Mouse (Mus musculus): ENCODE results near the gene Otud7b. TPM values are rescaled to one million over a fixed set of nuclear protein-coding genes. Genes with fewer than 3 reads are reported as not detected.

The Otud7b gene
- total RNA-seq, 4 experiments from 2014 or later: 38.1 to 40.1 (median 38.9) TPM

DNA sequence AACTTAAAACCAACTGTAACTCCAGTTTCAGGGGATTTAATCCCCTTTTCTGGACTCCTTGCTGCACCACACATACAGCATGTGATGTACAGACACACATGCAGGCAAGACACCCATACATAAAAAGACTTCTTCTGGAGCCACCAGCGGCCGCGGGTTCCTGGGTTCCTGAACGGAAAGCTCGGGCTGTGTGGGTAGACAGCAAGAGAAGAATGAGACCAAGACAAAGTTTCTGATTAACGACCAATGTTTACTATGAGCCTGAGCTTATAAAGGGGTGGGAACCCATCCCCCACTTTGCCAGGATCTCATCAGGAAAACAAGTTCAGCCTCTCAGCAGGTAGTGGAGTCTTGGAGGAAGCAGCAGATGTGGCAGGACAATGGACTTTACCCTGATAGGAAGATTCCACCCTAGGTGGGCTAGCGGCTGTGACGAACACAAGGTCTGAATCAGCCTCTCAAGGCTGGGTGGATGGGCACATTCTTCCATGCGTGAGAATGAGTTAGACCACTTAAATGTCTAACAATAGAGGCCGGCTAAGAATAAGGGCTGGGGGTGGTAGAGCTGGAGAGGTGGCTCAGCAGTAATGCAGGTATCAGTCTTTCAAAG lies 20.1 kb upstream of the Otud7b start:
- DNase-seq (ENCODE audit: low spot score in 2 of 2): no peak

DNA sequence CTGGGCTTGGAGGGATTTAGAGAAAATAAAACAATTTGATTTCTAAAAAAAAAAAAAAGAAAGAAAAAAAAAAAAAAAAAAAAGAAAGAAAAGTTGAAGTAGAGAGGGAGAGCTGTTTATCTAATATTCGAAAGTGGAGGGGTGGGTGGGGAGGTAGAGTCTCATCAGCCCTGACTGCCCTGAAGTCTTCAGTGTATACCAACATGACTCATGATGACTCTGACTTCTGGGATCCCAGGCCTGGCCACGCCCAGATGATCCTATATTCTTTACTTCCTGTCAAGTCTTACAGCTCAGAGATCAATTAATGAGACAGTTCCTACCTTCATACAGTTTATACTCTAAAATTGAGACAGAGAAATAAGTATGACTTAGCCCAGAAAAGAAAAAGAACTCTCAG lies 17.1 kb upstream of the Otud7b start:
- no peak for DNase-seq (ENCODE audit: low spot score in 2 of 2)

DNA sequence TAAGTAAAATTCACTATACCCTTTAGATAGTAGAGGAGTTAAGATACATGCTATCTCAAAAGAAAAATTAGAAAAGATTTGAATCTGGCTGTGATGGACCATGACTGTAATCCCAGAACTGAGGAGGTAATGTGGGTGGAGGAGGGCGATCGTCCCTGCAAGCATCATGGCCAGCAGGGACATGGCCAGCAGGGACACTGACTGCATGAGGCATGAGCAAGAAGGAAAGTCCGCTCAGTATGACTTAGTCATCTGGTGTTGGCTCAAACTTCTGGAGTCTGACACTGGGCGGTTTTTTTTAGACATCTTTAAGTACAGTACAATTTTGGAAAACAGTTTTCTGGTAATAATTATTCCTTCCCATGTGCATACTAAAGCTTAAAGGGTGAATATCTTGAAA lies 16.5 kb upstream of the Otud7b start:
- no peak for DNase-seq (ENCODE audit: low spot score in 2 of 2)

DNA sequence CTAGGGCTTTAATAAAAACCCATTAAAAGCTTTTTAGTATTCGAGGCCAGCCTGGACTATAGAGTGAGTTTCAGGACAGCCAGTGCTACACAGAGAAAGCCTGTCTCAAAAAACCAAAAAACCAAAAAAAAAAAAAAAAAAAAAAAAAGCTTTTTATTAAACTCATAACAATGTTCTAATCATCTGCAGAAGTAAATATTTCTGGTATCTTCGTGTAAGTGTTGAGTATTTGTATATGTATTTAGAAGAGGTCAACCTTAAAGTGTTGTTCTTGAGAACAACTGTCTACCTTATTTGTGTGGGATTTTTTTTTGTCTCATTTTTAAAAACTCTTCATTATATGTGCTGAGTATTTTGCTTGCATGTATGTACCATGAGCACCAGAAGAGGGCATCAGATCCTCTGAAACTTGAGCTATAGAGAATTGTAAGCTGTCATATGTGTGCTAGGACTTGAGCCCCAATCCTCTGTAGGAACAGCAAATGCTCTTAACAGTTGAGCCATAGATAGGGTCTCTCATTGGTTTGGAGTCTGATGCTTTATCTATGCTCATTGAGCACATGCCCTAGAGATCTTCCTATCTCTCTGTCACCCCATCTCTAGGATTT lies 14.3 kb upstream of the Otud7b start:
- no peak for DNase-seq (ENCODE audit: low spot score in 2 of 2)

DNA sequence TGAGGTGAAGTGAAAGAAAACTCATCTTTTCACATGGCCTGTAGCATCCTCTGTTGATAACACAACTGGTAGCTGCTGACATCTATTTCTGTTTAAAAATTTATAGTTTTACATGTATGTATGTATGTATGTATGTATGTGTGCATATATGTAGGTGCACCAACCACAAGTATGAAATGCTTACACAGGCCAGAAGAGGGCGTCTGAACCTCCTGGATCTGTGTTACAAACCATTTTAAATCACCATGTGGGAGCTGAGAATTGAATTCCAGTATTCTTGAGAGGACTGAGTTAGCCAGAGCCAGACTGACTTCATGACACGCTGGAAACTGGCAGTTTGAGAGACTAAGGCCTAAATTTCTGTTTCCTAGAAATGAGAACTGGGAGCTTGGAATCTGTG lies 13.2 kb upstream of the Otud7b start:
- DNase-seq (ENCODE audit: low spot score in 2 of 2): no peak

DNA sequence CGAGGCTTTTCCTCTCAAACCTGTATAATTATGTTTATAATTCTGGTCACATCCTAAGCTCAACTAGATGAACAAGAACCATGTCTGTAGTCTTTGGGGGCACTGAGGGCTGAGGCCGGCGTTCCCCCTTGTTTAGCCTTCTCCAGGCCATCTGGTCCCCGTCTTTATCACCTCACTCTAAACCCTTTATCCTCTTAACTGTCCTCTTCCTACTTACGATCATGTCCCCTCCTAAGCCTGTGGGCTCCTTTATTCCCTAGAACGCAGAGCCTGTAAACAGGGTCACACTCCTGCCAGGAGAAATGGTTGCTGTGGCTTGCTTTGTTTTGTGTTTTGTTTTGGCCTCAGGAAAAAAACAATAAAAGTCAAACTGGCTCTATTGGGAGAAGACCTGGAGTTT lies 12.4 kb upstream of the Otud7b start:
- DNase-seq (ENCODE audit: low spot score in 2 of 2): no peak

DNA sequence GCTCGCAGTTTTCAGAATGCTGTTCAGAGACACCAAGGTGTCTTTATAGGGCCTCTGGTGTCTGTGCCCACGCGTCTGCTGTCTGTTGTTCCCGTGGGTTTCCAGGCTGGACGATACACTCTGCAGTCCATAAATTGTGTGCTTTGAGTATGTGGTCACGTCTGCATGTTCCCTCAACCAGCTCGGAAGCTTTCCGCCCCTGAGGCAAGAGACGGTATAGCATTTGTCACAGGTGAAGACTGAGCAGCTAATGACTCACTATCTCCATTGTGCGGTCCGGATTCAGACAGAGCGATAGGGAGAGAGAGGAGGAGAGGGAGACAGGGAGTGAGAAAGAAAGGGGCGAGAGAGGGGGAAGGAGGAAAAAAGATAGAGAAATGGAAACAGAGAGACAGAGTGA lies 10.8 kb upstream of the Otud7b start:
- DNase-seq (ENCODE audit: low spot score in 2 of 2): no peak

DNA sequence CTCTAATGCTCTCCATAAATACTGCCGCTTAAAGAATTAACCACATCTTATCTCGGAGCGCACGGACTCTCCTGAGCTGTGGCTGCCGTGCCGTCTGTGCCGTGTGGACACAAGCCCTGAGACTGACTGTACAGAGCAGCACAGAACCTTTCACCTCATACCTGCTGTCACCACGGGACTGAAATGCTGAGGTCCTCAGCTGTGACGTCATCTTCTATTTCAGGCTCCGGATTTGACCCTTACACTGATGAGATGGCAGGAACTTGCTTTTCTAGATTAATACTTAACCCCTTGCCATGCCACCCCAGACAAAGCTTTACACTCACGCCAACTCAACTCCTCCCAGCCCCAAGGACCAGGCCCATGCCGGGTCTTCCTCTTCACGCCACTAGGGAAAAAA lies 10.1 kb upstream of the Otud7b start:
- DNase-seq (ENCODE audit: low spot score in 2 of 2): no peak

DNA sequence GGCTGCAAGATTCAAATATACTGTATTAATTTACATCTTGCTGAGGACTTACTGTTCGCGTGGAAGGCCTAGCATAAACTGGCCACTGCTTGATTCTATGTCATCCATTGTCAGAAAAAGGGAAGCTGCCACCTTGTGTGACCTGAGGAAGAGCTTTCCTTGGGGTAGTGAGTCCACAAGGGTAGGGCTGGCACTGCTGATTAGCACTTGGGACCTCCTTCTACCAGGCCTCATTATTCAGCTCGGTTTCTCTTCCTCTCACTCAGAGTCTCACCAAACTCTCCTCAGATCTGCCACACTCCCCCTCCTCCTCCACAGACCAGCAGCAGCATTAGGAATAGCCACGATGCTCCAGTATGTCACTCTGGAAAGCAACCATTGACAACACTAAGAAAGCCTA lies 6.2 kb upstream of the Otud7b start:
- DNase-seq (ENCODE audit: low spot score in 2 of 2): no peak

DNA sequence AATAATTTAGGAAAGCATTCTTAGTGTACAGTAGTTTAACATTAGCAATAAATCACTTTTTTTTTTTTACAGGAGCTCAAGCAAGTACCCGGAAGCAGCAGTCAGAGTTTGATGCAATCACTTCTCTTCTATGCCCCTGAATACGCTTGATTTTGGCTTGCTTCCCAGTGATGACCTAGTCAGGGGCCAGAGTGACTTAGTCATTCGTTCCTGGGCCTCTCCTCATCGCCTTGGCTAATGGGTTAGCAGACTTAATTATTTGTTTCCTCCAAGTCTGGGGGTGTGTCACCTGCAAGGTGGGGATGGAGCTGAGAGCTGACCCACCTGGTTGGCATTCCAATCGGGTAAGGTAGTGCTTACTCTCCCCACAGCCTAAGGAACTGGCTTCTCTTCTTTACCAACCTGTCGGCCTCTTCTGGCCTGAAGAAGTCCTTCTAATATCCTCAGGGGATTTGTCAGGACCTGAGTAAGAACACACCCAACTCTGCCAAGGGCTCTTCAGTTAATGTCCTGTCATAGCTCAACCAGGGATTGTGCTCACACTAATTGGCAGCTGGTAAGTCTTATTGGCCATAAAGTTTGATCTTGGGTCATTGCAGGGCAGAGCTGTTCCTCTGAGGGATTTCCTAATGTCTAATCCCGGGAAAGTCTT lies 5.6 kb upstream of the Otud7b start:
- no peak for DNase-seq (ENCODE audit: low spot score in 2 of 2)

DNA sequence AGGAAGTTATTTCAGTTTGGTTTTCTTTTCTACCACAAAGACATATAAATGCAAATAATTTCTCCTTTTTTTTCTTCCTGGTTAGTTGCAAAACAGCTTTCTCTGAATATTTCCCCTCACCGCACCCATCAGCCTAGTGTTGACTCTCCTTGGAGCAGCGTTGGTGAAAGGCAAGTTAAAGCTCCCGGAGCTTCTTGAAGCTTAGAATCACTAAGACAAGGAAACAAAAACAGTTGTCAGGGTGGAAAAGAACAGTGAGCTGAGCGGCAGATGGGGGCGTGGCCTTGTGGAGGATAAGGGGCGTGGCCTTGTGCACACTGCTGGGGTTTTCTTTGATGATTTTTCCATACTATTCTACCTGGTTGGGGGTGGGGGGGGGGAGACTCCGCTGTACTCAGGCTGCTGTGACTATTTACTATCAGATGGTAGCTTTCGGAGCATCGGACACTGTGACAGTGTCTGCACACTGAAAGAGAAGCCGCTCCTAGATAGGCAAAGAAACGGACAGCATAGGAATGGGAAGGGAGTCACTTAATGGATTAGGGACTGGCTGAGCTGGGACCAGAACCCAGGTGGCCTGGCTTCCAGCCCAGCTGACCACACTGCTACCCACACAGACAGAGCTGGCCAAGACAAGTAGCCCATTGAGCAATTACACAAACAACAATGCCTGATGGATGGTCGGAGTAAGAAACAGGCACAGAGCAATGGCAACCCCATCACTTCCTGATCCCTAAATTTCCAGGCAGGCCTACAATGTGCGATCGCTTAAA lies 2.0 kb upstream of the Otud7b start:
- DNase-seq (ENCODE audit: low spot score in 2 of 2): peak; percentile 71 to 77

DNA sequence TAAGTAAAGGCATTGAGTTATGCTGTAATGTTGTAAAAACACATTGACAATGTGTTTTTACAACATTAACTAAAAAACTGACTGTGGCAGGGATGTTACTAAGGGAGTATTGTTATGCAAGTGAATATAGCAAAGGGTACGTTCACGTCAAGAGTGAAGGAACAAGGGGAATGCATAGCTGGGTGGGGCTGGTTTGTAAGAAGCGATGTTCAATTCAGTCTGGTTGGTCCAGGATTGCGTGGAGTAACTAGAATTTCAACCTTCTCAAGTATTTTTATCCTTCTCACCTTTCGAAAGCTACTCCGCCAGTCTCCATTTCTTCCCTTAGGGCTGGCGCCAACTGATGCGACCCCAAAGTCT lies 446 bp upstream of the Otud7b start:
- no peak for DNase-seq (ENCODE audit: low spot score in 2 of 2)

DNA sequence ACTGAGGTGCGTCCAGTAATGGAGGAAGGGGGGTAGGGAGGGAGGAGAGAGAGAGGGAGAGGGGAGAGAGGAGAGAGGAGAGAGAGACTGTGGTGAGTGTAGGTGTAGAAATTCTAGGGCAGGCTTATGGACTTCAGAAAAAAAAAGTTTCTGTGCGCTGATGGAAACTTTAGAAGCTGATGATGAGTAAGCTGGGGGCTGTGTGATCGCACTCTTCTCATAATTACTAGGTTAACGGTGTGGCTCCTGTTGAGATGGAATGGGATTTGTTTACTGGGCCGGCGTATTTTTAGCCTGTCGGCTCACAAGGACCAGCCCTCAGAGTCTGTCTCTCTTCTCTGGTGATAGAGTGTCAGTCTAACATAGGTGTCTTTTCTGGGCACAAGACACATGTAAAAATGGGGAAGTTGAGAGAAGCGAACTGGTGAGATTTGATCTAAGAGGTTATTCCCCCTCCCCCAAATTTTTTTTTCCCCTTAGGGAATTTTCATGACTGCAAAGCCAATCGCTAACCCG lies 963 bp downstream of the Otud7b start:
- no peak for DNase-seq (ENCODE audit: low spot score in 2 of 2)

DNA sequence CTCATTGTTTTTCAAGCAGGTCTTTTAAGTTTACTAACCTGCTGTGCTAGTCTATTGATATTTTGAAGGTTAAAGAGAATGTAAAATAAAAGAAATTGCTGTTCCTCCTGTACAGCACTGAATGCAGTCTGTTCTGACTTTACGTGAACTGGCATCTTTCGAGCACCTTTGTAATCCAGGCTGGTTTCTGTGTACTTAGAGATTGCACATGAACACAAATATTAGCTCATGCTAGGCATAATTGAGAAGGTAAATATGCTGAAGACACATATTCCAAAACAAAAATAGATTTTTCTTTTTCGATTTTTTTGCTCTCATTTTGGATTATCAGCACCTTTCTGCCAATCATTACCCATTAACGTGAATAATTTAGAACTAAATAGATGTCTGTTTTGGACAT lies 1.8 kb downstream of the Otud7b start:
- DNase-seq (ENCODE audit: low spot score in 2 of 2): no peak

DNA sequence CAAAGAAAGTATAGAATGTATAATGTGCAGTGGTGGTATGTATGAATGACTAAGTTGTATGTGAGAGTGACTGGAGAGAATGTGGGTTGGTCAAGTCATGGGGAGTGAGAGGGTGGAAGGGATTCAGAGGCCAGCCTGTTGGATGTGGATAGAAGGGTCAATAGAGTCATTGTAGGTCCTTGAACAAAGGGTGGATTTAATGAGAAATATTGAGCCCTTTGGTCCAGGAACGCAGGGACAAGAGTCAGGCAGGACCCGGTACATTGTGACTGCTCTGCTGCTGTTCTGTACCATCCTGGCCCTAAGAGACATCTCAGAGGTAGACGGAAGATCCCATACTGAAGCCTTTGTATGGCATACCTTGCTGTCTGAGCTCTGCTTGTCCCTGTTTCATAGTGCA lies 4.0 kb downstream of the Otud7b start:
- DNase-seq (ENCODE audit: low spot score in 2 of 2): no peak

DNA sequence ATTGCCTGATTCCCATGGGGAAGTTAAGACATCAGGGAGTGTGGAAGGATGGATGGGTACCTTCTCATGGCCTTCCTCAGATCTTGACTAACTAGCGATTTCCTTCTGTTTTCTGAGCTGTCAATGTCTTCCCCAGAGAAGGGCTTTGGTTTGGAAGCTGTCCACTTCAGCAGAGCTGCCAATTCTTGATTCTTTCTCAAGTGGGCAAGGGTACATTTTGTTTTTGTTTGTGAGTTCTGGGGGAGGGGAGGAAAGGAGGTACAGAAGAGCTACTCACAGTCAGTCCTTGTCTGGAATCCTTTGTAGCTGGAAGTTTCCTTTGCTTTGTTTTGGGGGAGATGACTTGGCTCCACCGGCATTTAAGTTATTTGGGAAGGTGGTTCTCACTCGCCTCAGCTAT lies 8.9 kb downstream of the Otud7b start:
- no peak for DNase-seq (ENCODE audit: low spot score in 2 of 2)

DNA sequence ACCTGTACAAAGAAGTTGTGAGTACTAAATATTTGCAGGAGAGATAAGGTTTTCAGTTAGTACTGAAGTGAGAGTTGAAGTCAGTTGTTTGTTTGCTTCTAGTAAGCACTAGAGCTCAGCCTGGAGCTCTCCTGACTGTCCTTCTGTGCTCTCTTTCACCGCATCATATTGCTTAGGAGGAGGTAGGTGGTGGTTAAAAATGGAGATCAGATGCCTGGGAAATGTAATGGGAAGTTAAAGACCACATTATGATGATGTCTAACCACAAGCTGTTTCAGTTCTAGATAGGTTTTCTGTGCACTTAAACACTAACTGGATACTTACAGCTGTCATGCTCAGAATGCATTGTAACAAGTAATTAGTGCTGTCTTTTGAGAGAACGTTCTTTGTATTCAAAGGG lies 13.8 kb downstream of the Otud7b start:
- no peak for DNase-seq (ENCODE audit: low spot score in 2 of 2)

DNA sequence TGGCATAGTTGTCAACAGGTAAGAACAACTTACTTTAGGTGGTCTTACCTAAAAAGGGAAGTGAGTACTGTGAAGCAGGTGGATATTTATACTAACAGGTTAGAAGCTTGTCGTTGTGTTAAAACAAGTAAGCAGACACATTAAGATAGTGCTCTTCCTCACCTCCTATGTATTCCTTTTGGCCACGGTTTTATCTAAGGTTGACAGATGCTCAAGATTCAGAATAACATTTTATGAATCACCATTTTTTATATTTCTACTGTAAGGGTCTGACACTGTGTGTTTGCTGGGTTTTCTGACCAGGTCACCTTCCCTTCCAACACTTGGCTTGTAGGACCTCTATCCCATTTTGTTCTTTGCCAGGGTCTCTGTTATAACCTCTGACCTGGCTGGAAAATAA lies 14.4 kb downstream of the Otud7b start:
- DNase-seq (ENCODE audit: low spot score in 2 of 2): no peak

DNA sequence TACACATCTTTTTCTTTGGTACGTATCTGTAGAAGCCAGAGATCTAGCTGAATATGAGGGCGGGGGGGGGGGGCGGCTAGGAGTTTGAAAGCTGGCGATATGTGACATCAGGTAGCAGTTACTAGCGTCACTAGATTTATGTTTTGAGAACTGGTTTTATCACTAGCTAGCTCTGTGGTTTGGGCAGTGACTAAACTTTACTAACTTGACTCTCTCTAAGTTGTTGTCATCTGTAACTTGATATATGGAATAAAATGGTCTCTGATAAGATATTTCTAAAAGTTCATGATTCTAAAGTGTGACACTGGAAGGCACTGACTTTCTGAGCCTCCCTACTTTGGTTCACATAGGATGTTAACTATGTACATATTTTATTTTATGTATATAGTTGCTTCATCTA lies 19.9 kb downstream of the Otud7b start:
- DNase-seq (ENCODE audit: low spot score in 2 of 2): no peak

DNA sequence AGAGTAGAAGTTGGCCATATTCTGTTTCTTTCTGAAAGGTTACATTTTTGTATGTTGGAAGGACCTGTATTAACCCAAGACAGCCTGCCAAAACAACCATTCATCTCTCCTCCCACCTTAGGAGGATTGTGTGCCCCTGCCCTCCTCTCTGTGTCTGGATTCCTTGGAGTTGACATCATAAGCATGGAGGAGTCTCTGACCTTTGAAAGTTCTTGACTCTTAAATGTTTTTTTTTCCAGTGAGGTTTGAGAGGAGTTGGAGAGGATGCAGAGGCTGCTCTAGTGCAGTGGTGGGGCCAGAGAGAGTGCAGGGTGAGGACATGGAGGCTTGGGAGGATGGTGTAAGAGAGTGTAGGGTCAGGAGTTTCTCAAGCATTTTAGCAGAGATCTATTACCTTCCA lies 23.8 kb downstream of the Otud7b start:
- DNase-seq (ENCODE audit: low spot score in 2 of 2): no peak

DNA sequence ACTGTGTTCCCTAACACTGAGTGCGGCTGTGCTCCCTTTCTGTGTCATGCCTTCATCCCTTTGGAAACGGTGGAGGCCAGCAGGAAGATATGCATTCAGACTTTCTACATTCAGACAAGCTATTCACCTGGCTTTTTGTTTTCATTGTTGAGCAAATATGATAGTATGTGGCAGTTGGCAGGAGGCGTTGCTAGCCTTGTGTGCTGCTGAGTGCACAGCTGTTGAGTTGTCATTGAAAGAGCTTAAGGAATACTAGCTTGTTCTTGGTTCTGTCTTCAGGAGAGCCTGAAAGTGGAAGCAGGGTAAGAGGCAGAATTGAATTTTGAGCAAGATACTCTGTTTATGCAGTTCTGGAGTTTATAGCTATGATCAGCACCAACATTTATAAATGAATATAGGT lies 28.2 kb downstream of the Otud7b start:
- DNase-seq (ENCODE audit: low spot score in 2 of 2): no peak

DNA sequence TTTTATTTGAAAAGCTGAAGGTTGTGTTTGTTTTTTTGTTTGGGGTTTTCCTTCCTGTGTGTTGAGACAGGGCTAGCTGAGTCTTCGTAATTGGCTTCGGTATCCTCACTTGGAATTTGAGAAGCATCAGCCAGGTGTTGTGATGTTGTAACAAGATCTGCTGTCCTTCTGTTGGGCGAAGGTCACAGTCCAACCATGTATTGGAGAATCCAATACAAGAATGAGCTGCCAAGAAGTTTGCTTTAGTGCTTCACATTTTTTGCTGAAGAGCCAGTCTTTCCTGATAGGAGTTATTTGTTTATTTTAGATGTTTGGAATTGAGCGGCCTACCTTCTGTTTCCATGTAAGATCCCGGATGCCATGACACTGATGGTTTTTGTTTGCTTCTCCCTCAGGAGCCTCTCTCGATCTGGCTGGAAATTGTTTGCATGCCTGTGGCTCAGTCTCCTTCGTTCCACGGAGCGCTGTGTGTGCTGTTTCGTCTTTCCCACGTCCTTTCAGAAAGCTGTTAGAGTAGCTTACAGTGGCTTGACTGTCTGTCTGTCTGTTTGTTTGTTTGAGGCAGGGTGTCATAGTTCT lies 29.1 kb downstream of the Otud7b start:
- DNase-seq (ENCODE audit: low spot score in 2 of 2): no peak
